Mouse (Mus musculus) T-helper 2 cell (primary cell): ENCODE data around the gene Serpini1.

Experiments
- in situ Hi-C: fragments of 300-600 bp; cut with MboI, MseI; formaldehyde crosslinking; loops from one replicate; pipeline ENCODE4 v1.15.1; 2025; ENCODE audit warnings: high pct_unique_total_duplicates

Gene Serpini1

DNA sequence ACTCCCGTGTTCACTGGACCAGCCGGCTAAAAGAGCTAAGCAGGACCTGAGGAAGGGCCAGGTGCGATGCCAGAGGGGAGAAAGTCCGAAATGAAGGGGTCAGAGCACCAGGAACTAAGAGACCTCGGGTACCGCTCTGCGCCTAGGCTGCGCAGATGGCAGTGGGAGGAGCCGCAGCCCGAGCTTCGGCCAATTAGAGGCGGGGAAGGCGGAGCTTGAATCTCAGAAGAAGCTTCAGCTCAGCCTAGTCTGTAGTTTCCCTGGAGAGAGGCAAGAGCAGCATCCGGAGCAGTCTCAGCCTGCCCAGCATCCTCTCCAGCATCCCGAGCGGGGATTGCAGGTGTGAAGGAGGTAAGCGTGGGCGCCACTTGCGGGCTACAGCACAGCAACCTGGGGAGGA, at the start of gene Serpini1:
Gene Serpini1 (plus strand): TSS at position 256 of the 400 bp plus-strand sequence.
- in situ Hi-C loops = no loop called here

DNA sequence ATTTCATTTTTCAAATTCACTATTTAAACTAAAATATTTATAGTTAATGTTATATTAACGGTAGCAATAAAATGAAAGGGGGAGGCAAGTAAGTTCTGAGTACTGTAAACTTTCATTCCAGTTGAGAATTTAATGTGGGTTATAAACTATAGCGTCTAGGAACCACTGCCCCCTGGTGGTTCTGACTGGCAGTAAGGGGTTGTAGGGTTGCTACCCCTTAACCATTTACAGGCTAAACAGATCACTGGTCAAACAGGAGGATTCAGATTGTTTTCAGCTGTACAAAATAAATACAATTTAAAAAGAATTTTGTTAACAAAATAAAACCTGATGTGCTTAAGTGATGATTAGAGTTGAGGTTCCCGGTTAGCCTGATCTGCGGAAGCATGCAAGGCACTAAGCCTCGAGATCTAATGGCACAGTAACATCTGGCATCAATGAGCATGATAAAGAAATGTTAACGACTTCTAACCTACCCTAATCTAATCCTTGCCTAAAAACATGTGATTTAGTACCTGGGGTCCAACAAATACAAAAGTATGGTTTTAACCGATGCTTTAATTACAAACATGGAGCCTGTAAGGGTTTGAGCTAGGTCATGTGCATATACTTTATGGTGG, 39.6 kb upstream of the Serpini1 start:
- in situ Hi-C loops = loop anchor here (10.0 kb wide), 1 partner anchor 303 kb away; no protein-coding TSS in a partner anchor

DNA sequence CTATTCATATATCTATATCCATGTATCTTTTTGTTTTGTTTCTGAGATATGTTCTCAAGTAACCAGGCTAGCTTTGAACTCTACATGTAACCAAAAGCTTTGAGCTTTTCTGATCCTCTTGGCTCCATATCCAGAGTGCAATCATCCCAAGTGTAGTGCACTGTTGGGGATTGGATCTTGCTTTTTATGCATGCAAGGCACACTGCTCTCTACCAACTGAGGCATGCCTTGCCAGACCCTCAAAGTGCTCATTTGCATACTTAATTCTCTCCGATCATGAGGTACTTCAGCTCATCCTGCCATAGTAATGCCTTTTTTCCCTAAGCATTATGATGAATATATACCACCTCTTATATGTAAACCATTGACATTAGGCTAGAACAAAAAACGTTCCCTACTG, 36.0 kb upstream of the Serpini1 start:
- in situ Hi-C loops = no loop called here

DNA sequence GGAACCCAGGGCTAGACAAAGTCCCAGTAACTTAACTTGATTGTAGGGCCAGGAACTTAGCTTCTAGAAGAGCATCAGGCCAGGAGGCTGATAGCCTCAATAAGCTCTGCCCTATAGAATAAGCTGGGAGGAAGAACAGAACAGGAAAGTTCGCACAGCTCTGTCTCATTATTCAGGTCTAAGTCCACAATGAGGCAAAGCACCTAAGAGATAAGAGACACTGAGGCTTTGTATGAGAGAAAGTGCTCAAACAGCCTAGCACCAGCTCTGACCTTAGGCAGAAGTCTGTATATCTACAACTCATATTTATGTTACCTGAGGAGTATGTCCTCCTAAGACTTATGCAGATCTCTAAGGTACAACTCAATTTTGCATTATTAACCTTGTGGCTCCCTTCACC, 34.8 kb upstream of the Serpini1 start:
- in situ Hi-C loops = no loop called here

DNA sequence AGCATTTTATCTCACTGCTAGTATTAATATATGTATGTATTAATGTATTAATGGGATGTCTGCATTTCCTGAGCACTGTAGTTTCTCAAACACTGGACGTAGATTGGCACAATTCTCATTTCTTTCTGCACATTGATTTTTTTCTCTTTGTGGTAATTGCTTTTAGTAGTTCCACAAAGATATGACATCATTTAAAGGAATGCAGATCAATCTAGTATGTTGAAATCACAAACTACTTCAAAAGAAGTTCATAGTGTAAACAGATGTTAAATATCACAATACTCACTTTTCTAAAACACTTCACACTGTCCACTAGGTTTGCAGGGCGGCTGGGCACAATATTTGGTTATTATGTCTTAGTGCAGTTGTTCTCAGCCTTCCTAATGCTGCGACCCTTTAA, 26.3 kb upstream of the Serpini1 start:
- in situ Hi-C loops = no loop called here

DNA sequence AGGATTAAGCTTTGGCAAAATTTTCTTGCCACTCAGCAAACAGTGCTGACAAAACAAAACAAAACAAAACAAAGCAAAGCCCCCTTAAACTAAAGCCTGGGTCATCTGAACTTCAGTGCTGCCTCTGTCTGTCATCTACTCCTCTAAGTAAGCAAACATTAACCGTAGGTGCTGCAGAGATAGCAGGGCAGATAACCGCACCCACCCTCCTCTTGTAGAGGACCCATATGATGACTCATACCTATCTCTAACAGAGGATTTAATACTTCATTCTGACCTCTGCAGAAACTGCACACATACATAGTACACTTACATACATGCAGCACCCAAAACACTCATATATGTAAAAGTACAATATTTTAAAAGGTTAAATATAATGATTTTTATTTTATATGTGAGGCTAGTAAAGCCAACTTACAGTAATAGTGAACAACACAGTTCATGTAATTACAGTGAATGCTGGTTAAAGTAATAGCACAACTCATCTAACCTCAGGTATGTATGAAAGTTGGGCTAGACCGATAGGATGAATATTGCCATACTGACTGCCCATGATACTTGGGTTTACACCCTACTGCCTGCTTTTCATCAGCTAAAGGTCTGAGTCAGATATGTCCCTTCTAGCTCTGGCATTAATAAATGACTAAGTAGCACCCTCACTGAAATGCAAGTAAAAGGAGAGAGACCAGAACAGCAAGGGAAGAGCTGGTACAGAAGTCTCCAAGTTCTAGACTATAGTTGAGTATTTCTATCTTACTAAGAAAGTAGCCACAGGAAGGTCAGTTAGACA, 23.1 kb upstream of the Serpini1 start:
- in situ Hi-C loops = no loop called here

DNA sequence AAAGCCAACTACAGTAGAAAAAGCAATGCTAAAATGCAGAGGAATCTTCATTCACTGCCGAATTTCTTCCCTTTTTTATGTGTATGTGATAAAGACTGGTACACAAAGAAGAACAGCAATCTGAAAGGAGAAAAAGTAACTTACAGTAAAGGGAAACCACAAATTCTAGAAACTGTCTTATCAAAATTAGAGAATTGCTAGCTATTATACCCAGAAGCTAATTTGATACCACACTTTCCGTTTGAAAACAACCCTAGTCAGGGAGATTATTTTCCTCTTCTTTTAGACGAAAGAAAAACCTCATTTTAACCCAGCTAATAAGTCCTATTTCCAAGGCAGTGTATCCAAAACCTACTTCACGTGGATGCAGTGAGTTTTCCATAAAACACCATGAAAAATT, 16.1 kb upstream of the Serpini1 start:
- in situ Hi-C loops = no loop called here

DNA sequence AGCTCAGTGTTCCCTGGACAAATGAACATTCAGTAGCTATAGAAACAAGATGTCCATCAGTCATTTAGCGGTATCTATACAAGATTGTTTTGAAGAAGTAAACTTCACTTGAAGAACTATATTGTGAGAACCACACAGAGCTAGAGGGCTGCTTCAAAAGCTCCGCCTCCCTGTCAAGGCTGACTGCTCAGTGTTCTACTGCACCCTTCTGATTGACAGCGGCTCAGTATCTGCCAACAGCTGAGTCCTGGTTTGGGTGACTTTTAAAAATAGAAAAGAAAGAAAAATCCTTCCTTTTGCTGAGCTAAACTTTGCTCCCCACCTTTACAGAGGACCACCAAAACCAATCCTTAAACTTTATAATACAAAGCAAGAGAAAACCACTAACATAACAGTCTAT, 14.5 kb upstream of the Serpini1 start:
- in situ Hi-C loops = no loop called here

DNA sequence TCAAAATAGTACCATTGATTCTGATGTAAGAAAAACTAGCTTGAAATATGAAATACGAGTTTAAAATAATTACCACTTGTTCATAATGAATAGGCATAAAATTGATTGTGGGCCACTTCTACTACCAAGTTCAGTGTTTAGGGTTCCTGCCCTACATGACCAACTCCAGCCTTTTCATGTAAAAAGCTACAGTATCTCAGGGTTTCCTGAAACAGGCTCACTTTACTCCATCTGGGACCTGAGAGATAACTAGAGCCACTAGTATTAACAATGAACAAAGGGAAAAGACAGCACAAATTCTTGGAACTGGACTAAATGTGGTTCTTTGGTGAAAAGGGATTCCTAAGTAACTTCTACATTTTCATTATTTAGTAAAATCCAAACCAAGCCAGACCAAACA, 13.1 kb upstream of the Serpini1 start:
- in situ Hi-C loops = no loop called here

DNA sequence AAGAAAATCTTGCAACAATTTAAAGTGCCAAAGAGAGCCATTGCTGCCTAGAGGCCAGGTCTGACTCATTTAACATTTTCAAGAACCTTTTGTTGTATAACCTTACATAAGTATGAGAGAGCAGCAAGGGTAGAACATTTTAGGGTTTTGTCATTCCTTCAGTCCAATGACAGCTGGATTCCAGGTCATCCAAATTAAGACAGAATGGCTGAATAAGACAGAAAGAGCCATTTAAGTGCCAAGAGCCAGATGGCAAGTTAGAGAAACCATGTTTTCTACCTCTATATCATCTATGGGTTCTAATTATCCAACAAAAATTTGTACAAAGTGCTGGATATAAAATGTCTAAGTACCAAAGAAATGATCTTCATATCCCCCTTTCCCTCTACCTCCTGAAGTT, 6.1 kb upstream of the Serpini1 start:
- in situ Hi-C loops = no loop called here

DNA sequence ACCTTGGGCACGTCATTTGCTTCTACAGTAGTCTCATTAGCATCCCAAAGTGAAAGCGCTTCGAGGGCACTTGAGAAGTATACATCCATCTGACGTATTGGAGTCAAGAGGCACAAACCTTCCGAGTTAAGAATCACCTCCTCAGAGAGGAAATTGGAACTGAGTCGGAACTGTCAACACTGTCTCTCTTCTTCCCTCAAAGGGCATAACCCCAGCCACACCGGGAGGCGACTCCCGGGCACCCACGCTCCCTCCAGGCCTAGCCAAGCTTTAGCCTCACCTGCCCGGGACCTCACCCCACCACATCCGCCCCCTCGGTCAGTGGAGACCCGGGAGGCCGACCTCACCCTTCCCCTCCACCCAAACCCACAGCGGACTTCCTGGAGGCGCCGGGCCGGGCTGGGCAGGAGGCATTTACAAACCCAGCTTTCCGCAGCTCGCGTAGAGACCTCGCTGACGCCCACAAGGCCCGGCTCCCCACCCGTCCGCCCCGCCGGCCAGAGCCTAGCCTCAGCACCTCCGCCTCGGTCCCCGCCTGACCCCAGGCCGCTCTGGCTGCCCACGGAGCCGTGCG, 1.1 kb upstream of the Serpini1 start:
- in situ Hi-C loops = no loop called here

DNA sequence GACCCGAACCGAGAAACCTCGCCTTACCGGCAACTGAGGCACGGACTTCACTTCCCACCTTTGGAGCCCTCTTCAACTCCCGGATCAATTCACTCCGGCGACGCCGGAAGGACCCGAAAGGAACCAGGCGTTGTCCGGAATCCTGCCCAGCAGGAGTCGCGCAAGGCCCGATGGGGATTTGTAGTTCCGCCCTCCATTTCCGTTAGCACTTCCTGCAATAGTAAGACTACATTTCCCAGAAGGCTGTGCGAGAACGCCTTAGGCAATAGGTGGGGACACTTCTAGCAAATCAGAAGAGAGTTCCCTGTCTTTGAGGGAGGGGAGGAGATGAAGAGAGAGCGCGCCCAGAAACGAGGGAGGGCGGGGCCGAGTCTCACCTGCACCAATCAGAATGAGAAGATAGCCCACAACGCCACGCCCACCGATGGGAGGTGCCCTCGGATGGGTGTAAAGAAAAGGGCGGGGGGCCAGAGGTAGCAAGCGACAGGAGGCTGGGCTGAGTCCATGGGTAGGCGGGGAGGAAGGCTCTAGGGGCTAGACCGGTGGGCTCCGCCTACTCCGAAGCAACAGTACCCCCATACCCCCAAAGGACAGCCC, 554 bp upstream of the Serpini1 start, which contains the start of gene Pdcd10:
Gene Pdcd10 (minus strand): TSS at position 162 of the 597 bp plus-strand sequence.
- in situ Hi-C loops = no loop called here

DNA sequence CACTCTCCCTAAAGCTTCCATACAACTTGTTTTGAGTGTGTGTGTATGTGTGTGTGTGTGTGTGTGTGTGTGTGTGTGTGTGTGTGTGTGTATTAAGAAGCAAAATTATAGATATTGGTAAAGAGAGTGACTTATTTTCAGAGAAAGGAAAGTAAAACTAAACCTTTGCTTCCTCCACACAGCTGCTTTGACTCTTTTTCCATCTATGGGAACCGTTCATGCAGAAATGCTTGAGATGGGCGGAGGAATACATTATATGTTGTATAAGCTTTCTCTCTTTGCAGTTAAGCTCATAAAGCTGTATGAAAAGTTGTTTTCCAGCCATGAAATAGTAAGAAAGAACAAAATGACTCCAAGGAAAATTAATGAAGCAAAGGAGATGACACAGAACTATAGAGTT, 16.7 kb downstream of the Serpini1 start:
- in situ Hi-C loops = no loop called here

DNA sequence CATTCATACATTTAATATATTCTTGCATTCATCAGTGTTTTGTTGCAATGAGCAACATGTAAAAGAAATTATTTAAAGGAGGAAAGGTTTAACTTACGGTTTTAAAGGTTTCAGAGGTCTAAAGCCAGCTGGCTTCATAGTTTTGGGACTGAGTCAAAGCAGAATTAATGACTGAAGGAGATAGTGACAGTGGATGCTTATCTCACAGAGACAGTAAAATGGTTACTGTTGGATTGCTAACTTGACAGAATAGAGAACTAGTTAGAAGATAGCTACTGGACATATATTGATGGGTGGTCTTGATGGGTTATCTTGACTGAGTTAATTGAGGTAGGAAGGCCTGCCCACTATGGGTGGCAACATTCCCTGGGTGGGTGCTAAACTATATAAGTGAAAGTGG, 18.2 kb downstream of the Serpini1 start:
- in situ Hi-C loops = no loop called here

DNA sequence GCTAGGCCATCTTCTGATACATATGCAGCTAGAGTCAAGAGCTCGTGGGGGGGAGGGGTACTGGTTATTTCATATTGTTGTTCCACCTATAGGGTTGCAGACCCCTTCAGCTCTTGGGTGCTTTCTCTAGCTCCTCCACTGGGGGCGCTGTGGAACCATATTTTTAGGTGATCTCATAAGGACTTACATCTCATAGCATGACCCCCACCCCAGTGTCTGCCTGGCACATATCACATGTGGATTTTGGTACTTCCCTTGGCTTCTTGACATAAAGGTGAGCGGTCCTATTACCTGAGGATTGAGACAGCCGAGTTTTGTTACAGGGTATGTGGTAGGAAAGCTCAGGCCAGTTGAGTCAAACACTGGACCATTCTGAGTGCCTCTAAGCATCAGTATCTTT, 22.0 kb downstream of the Serpini1 start:
- in situ Hi-C loops = no loop called here

DNA sequence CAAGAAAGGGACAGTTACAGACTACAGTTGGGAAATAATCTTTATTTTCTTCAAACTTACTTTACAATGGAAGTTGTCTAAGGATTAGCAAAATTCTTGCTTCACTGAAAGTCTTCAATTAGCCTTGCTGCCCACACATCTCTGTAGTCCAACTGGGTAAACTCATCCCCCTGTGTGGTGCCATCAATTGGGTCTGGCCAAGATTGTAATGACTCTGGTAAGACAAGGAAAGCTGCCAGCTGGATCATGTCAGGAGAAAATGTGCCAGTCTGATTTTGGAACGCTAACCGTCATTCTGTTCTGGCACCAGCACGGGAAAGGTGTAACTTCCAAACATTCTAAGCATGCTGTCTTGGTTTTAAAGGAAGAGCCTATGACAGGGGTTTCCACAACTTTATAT, 25.9 kb downstream of the Serpini1 start:
- in situ Hi-C loops = no loop called here

DNA sequence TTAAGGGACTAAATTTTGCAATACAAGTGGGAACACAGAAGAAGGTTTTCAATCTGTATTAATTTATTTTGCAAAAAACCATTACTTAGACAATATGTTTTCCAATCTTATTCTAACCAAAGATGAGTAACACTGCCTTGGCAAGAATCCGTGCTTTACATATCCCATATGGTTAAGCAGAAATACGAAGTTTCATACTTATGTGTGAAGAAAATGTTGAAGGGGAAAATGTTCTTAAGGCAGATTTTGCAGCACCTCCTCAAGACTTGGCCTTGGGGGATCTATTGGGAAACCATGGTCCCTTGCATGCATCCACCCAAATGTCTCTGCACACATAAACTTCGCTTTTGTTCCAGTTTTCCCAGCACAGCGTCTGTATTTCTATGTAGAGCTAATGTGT, 27.6 kb downstream of the Serpini1 start:
- in situ Hi-C loops = no loop called here

DNA sequence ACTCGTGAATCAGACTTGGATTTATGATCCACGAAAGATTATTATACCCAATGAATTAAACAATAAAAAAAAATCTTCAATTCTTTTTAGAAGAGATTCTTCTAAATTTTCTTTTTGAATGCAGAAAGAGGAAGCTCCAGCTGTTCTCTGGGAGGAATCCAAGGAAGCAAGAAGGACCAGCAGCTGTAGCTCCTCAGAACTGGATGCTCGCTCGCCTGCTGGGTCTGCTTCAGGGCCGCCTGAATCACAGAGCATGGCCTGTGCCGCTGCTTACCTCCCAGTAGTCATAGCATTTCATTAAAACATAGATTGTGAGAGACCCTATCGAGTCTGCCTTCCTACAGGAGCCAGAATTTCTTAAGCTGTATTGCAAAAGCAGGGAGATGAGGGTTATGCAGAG, 53.7 kb downstream of the Serpini1 start:
- in situ Hi-C loops = no loop called here

DNA sequence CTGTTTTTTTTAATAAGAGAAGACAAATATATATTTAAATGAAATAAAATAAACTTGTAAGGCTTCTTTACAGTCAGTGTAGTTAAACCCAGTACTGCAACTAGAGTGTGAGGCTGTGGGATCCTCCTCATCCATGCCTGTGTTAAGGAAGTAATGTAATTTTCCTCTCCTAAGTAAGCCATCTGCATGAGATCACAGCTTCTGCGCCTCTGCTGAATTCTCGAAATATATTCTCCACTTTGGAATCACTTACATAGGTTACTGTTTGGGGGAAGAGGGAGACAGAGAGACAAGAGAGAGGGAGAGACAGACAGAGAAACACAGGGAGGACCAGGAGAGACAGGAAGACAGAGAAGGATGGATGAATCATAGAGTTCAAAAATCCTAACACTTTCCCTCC, 67.3 kb downstream of the Serpini1 start:
- in situ Hi-C loops = no loop called here

DNA sequence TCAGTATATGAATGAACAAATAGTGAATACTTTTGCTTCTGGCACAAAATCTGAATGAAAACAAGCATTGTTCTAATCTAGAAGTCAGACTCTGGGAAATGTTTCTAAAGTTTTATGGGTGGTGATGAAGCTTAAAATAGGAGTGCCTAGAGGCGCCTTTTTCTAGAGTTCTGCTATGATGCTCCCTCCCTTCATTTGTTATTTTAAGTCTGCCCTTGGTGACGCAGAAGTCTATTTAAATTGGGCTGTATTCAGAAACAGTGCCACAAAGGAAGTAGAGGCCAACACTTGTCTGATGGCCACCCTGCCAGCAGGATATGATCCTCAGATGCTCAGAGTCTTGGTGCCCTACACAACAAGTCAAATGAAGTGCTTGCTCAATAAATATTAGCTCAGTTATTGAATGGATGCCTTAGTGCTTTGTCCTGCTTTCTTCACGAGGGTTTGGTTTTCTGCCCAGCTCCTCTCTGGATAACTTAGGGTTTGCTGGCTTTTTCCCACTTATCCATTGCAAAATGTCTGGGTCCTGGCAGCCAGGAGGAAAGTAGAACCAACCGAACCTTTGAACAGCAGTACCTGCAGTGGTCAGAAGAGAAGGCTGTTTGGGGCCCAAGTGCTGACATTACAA, 73.8 kb downstream of the Serpini1 start:
- in situ Hi-C loops = no loop called here

DNA sequence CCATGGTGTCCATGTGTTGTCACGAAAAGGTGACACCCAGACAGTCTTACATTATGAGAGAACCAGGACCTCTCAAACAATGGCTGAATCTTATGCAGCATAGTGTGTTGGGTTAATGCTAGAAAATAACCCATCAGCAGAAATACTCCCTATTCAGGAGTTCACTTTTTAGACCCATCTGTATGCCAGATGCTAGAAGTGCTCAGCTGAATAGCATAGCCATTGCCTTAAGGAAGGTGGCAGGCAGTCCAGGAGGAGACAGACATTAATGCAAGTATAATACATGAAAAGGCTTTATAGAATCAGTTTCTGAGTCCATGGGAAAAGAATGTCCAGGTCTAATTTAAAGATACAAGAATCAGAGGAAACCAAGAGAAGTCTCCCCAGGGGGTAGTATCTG, 75.9 kb downstream of the Serpini1 start:
- in situ Hi-C loops = no loop called here

DNA sequence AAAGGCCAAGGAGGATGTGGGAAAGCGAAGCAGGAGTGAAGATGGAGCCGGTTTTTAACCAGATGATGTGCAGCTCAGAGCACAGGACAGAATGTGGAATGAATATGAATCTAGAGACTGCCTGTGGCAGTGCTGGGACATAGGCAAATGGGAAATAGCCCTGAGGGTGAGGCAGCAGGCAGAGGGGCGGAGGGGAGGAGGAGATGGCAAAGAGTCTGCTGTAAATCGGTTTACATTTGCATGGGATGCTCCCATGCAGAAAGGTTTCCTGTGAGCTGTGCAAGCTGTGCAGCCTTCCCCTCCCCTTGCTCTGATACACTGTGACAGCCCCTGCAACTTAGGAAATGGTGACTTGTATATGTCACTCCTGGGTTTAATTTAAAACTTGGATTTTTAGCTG, 76.3 kb downstream of the Serpini1 start:
- in situ Hi-C loops = no loop called here
